Mouse (Mus musculus): ENCODE measurements around the gene Rab29. TPM values are rescaled to one million over a fixed set of nuclear protein-coding genes. Genes with fewer than 3 reads are reported as not detected.

Rab29 gene
- polyA plus RNA-seq (2021; fragmentation: Nextera tagmentation) = 7.3 and 7.9 TPM in 2 replicates
- long read RNA-seq, experiment 1, transcript Rab29-202 (5 exons, 1,202 nt) = major isoform, 12 of 14 reads
- long read RNA-seq, experiment 1, partial matches to known transcripts = 0 of 14 reads
- long read RNA-seq, experiment 1, other reads (novel, unspliced or antisense) = 0 of 14 reads
- long read RNA-seq, experiment 2, partial matches to known transcripts = 0 of 4 reads
- long read RNA-seq, experiment 2, other reads (novel, unspliced or antisense) = 0 of 4 reads

GRCm38 (mm10) chr1:131867093-131867945 lies at the start of gene Rab29:
Rab29 (plus strand) TSS chr1:131867224.

GRCm38 (mm10) chr1:131827207-131827786 lies 39.7 kb upstream of the Rab29 start, which contains the start of gene Slc41a1:
Slc41a1 (plus strand) TSS chr1:131827493.

GRCm38 (mm10) chr1:131910001-131910648 lies 43.1 kb downstream of the Rab29 start, which contains the start of gene Nucks1:
Nucks1 (plus strand) TSS chr1:131910534.

Other genes starting within 250 kb of the Rab29 start
- not detected in 2 replicates for gene Ctse, start 228.9 kb upstream of the Rab29 start, polyA plus RNA-seq (2021; fragmentation: Nextera tagmentation)
- 1.4 and 2.2 TPM in 2 replicates for gene Rab7b, start 178.5 kb upstream of the Rab29 start, polyA plus RNA-seq (2021; fragmentation: Nextera tagmentation)
- not detected in 2 replicates for gene Slc26a9, start 123.2 kb upstream of the Rab29 start, polyA plus RNA-seq (2021; fragmentation: Nextera tagmentation)
- gene Pm20d1, start 69.8 kb upstream of the Rab29 start, polyA plus RNA-seq (2021; fragmentation: Nextera tagmentation) = 1.6 and 3.5 TPM in 2 replicates
- gene Slc41a1, start 39.7 kb upstream of the Rab29 start, polyA plus RNA-seq (2021; fragmentation: Nextera tagmentation) = 21.7 and 23.7 TPM in 2 replicates
- gene Nucks1, start 43.3 kb downstream of the Rab29 start, polyA plus RNA-seq (2021; fragmentation: Nextera tagmentation) = 18.5 and 36.1 TPM in 2 replicates
- gene Slc45a3, start 95.7 kb downstream of the Rab29 start, polyA plus RNA-seq (2021; fragmentation: Nextera tagmentation) = 0.41 and 0.48 TPM in 2 replicates
- 11.0 and 14.9 TPM in 2 replicates for gene Elk4, start 140.4 kb downstream of the Rab29 start, polyA plus RNA-seq (2021; fragmentation: Nextera tagmentation)
- 65.4 and 74.1 TPM in 2 replicates for gene Mfsd4a, start 200.8 kb downstream of the Rab29 start, polyA plus RNA-seq (2021; fragmentation: Nextera tagmentation)

Measured in left cerebral cortex, adult 6 months (tissue).